Mouse (Mus musculus): ENCODE data around the gene Atxn2. TPM values are rescaled to one million over a fixed set of nuclear protein-coding genes. Genes with fewer than 3 reads are reported as not detected.

Atxn2 gene
- polyA plus RNA-seq, 1 experiment: 43.1 TPM

DNA sequence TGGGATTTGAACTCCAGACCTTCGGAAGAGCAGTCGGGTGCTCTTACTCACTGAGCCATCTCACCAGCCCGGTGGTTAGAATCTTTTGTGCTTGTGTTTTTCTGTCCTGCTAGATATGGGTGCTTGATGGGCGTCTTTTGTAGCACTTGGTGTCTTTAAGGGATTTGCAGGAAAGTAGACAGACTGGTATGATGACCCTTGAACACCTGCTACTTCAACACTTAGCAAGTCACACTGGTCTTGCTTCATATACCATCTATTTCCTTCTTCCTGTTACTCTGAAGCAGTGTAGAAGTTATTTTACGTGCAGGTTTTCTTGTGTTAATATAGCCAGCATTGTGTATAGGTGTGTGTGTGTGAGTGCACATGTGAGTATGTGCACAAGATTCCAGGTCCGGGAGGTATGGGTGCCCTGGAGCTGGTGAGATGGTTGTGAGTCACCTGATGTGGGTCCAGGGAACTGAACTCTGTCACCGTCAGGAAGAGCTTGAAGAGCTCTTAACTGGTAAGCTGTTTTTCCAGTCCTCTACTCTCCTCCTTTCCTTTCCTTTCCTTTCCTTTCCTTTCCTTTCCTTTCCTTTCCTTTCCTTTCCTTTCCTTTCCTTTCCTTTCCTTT lies 27.5 kb downstream of the Atxn2 start:
- no peak for TF ChIP-seq GATA1 (IDR thresholded peaks at IDR 0.05; ENCODE audit: low read length)

GRCm38 (mm10) chr5:121740516-121740915 lies 29.4 kb downstream of the Atxn2 start:
- no peak for TF ChIP-seq GATA1 (IDR thresholded peaks at IDR 0.05; ENCODE audit: low read length)

DNA sequence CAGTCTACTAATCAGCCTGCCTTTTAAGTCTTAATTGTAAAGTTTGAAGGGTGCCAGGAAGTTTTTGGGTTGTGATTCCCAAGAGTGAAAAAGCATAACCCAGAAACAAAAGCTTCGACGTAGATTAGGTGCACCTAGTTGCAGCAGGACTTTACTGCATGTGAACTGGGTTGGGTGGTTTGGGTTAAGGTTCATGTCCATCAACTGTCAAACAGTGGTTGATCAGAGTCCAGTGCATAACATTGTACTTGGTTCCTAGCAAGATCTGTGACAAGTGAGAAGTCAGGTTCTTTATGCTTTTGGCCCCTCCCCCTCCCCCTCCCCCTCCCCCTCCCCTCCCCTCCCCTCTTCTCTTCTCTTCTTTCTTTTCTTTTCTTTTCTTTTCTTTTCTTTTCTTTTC lies 31.8 kb downstream of the Atxn2 start:
- no peak for TF ChIP-seq GATA1 (IDR thresholded peaks at IDR 0.05; ENCODE audit: low read length)

GRCm38 (mm10) chr5:121749633-121750032 lies 38.5 kb downstream of the Atxn2 start:
- TF ChIP-seq GATA1 (IDR thresholded peaks at IDR 0.05; ENCODE audit: low read length): no peak

- no peak for TF ChIP-seq GATA1 (IDR thresholded peaks at IDR 0.05; ENCODE audit: low read length)
Measured at GRCm38 (mm10) chr5:121757900-121758299, 46.8 kb downstream of the Atxn2 start.

- TF ChIP-seq GATA1 (IDR thresholded peaks at IDR 0.05; ENCODE audit: low read length): no peak
Measured at GRCm38 (mm10) chr5:121758341-121758740, 47.2 kb downstream of the Atxn2 start.

DNA sequence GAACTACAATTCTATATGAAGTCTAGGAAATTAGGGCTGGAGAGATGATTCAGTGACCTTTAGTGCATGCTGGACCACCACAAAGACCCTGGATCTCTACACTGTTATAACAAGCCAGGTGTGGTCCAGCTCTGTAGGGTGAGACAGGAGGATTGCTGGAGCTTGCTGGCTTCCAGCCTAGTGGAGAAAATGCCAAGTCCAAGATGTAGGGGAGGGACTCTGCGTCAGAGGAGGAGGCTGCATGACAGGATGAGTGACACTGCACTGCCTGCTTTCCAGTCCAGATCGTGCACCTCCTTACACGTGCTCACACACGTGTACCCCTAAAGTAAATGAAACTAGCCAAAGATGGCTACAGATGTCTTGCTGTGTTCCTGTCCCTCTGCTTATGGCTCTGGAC lies 48.8 kb downstream of the Atxn2 start:
- no peak for TF ChIP-seq GATA1 (IDR thresholded peaks at IDR 0.05; ENCODE audit: low read length)

DNA sequence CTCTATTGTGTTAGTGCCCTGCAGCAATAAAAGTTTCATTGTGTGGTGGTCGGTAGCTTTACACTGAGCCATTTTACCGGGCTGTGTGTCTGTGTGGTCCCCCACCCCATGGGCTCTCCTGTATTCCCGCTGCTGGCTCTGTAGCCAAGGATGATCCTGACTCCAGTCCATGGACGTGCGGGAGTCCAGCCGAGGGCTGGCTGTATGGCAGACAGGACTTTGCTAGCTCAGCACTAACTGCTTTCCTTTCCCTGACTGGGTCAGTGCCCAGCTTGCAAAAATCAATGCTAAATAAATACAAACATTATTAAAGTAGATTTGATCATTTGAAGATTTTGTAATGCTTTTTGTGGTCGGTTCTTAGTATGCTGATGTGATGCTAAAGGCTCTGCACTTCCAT lies 50.3 kb downstream of the Atxn2 start:
- TF ChIP-seq GATA1 (IDR thresholded peaks at IDR 0.05; ENCODE audit: low read length): no peak

- TF ChIP-seq GATA1 (IDR thresholded peaks at IDR 0.05; ENCODE audit: low read length): no peak
Measured at GRCm38 (mm10) chr5:121762949-121763348, 51.8 kb downstream of the Atxn2 start.

GRCm38 (mm10) chr5:121765020-121765419 lies 53.9 kb downstream of the Atxn2 start:
- TF ChIP-seq GATA1 (IDR thresholded peaks at IDR 0.05; ENCODE audit: low read length): no peak

DNA sequence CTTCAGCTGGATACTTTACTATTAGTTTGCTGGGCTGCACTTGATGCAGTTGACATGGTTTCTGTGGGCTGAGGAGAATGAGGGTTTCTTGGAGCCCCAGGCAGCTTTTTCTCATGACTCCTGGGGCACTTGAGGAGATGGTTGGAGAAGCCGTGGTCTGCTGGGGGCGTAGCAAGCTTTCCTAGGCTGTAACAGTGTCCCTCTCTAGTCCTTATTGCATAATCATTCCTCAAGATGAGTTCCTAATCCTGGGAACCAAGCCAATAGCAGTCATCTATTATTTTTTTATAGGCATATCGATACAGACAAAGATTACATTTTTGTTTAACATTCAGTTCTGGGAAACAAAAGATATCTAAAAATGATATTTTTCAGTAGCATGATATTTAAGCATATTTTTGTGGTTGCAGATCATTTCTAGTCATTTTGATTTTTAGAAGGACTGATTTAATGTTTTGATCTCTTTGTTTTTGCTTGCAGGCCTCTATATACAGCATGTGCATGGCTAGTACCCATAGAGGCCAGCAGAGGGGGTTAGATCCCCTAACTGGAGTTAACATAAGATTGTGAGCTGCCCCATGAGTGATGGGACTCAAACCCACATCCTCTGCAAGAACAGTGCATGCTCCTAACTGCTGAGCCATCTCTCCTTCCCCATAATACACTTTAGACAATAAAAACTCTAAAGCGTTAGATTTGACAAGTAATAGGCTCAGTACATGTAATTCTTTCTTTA lies 55.1 kb downstream of the Atxn2 start:
- TF ChIP-seq GATA1 (IDR thresholded peaks at IDR 0.05; ENCODE audit: low read length): no peak

GRCm38 (mm10) chr5:121767564-121767963 lies 56.4 kb downstream of the Atxn2 start:
- TF ChIP-seq GATA1 (IDR thresholded peaks at IDR 0.05; ENCODE audit: low read length): no peak

DNA sequence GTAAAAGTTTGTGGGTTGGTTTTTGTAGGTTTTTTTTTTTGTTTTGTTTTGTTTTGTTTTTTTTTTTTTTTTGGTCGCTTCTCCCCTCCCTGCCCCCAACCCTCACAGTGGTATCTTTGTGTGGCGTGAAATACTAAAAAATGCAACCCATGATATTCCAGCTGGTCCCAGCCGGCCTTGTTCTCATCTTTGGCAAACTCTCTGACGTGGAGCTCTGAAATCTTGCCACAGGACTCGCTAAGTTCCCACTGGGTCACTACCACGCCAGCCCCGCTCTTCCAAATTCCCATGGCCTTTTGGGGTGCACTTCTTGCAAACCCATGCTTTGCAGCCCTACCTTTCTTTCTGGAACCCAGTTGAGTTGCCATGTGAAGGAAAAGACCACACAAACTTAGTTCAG lies 58.7 kb downstream of the Atxn2 start:
- no peak for TF ChIP-seq GATA1 (IDR thresholded peaks at IDR 0.05; ENCODE audit: low read length)

DNA sequence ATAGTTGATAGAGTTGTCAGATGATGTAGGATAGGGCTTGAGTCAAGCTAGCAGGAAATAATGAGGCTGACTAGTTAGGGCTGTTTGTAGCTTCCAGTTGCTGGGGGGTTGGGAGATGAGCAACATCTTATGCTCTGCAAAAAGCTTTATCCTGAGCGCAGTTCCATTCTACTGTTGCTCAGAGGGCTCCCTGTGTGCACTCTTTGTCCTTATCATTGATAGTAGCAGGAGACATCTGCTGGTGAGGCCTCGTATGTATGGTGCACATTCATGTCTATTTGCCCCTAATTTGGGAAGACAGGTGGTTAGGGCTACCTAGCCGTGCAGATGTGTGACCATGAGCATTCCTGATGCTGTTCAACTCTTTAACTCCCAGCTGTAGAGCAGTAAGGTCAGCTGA lies 60.5 kb downstream of the Atxn2 start:
- no peak for TF ChIP-seq GATA1 (IDR thresholded peaks at IDR 0.05; ENCODE audit: low read length)

GRCm38 (mm10) chr5:121778485-121779119 lies 67.5 kb downstream of the Atxn2 start:
- no peak for TF ChIP-seq GATA1 (IDR thresholded peaks at IDR 0.05; ENCODE audit: low read length)

DNA sequence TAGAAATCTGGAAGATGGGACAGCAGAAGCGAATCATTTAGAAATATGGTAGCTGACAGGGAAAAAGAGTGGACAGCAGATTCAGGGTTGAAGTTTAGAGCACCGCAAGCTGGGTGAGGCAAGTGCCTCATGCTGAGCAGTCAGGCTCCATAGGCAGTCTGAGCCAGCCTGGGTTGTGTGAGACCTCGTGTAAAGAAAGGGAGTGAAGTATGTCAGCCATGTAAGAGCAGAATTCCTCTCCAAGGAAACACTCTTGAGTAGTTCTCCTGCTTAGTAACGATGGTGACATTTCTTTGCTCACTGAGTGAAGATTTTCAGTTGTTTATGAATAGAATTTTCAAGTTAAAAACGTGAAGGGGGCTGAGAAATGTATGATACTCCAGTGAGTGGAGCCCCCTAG lies 69.0 kb downstream of the Atxn2 start:
- no peak for TF ChIP-seq GATA1 (IDR thresholded peaks at IDR 0.05; ENCODE audit: low read length)

- TF ChIP-seq GATA1 (IDR thresholded peaks at IDR 0.05; ENCODE audit: low read length): no peak
Measured at GRCm38 (mm10) chr5:121782467-121782866, 71.3 kb downstream of the Atxn2 start.

Data from G1E-ER4 (cell line).